Mouse (Mus musculus) liver, embryonic 14.5 days (tissue): ENCODE measurements around the gene Ubiad1. TPM values are rescaled to one million over a fixed set of nuclear protein-coding genes. Genes with fewer than 3 reads are reported as not detected.

ENCODE experiments used
- ATAC-seq: fragments of 200-750 bp; cut with Nextera tagmentation; 2 replicates; pipeline ENCODE4 v1.8.0; 2017; ENCODE audit warnings: moderate number of reproducible peaks, mild to moderate bottlenecking, moderate library complexity; ENCODE audit not compliant: insufficient read depth
- DNase-seq, 3 experiments: peaks; one replicate each; pipeline ENCODE4 v3.0.0-alpha.2; 2012 to 2013; ENCODE audit warnings: low read depth in 3 of 3, low spot score in 3 of 3
- H3K27ac ChIP-seq: fragments of 300-500 bp; sonication (generic); 2 replicates; pipeline ENCODE4 v1.5.1; 2014; ENCODE audit warnings: moderate library complexity, mild to moderate bottlenecking, control low read depth, inconsistent platforms
- H3K27me3 ChIP-seq: fragments of 300-500 bp; sonication (generic); 2 replicates; pipeline ENCODE4 v1.6.1; 2014; ENCODE audit warnings: mild to moderate bottlenecking, low read length, moderate library complexity; ENCODE audit not compliant: control insufficient read depth, insufficient read depth
- H3K36me3 ChIP-seq: fragments of 300-500 bp; sonication (generic); replicated peaks from 2 replicates; pipeline ENCODE4 v1.6.1; 2014; ENCODE audit warnings: low read depth; ENCODE audit not compliant: control insufficient read depth, insufficient read depth
- H3K4me1 ChIP-seq, 2 experiments: fragments of 200-500 bp in 1 of 2; fragments of 300-500 bp in 1 of 2; sonication (generic) in 1 of 2; replicated peaks; 2 replicates each; pipeline ENCODE4 v1.6.1; 2012 to 2014; ENCODE audit warnings: antibody characterized with exemption in 1 of 2, inconsistent platforms in 1 of 2, low read length in 1 of 2; ENCODE audit not compliant: control insufficient read depth in 2 of 2, insufficient read depth in 2 of 2
- H3K4me2 ChIP-seq: fragments of 300-500 bp; sonication (generic); 2 replicates; pipeline ENCODE4 v1.6.1; 2014; ENCODE audit warnings: low read depth, mild to moderate bottlenecking, control low read depth, moderate library complexity
- H3K4me3 ChIP-seq, 2 experiments: fragments of 200-500 bp in 1 of 2; fragments of 300-500 bp in 1 of 2; sonication (generic) in 1 of 2; 2 replicates each; pipeline ENCODE4 v1.5.1; 2012 to 2014; ENCODE audit warnings: low read depth in 2 of 2, low read length in 2 of 2, mild to moderate bottlenecking in 2 of 2, control low read depth in 1 of 2, inconsistent platforms in 1 of 2, moderate library complexity in 1 of 2; ENCODE audit not compliant: insufficient read depth in 1 of 2
- H3K9ac ChIP-seq: fragments of 300-500 bp; sonication (generic); replicated peaks from 2 replicates; pipeline ENCODE4 v1.6.1; 2014; ENCODE audit warnings: mild to moderate bottlenecking, control low read depth, moderate library complexity
- H3K9me3 ChIP-seq: fragments of 300-500 bp; sonication (generic); 2 replicates; pipeline ENCODE4 v1.6.1; 2016; ENCODE audit warnings: low read length, mixed read lengths; ENCODE audit not compliant: control insufficient read depth
- CTCF ChIP-seq: IDR thresholded peaks from 2 replicates; pipeline ENCODE4 v1.5.1; 2016; ENCODE audit warnings: antibody characterized with exemption, low read depth, control low read depth
- EP300 ChIP-seq: IDR thresholded peaks from 2 replicates; pipeline ENCODE4 v1.6.1; 2016; ENCODE audit warnings: antibody characterized with exemption, low read depth
- WGBS: fragments of 180-500 bp; shearing (Covaris S2); extraction: QIAGEN DNeasy Blood & Tissue Kit; methylation state at CpG from one replicate; pipeline ENCODE4 v1.1.7; 2014; ENCODE audit not compliant: insufficient replicate concordance; 5-methylcytosine and 5-hydroxymethylcytosine counted together
- polyA plus RNA-seq, 2 experiments: library from polyadenylated mRNA; depleted of rRNA in 1 of 2; stranded (reverse) in 1 of 2; unstranded in 1 of 2; fragments of >200 nt; fragmentation: Nextera tagmentation in 1 of 2; extraction: Ambion mirVana in 1 of 2; gene quantifications; 2 replicates each; pipeline versions ENCODE4 v1.2.1 to v1.2.3; 2012 to 2014

Gene Ubiad1
- polyA plus RNA-seq, 2 experiments: 6.0 to 7.3 TPM

DNA sequence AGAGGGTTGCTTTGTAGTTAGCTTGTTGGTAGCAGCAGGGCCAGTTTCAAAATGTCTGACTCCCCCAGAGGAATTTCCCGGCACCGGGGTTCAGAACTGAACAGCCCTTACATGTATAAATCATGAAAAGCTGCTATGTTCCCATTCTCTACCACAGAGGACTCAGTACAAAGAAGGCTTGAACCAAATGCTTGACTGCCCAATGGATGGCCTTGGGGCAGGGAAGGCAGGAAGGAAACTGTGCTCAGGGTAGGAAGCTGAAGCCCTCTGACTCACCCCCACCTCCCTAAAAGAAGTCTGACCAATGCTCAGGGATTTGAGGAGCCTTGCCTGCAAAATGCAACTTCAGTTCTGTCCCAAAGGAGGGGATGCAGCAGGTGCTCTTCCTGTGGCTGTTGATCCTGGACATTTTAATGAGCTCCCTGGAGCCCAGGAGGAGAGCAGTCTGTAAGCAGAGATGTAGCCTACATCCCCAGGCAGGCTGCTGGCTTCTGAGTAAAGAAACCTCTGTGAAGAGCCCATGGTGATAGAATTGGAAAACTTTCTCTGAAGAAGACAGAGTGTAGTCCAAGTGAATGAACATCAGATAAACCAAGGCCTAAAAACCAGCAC lies 37.1 kb upstream of the Ubiad1 start:
- Histone ChIP-seq H3K27ac (no peak overlapping the region), H3K4me1 (no peaks in the 10 kb centered on the region), H3K36me3 (peaks cover 14% of the 10 kb centered on the region), H3K9me3 (no peaks in the 10 kb centered on the region), H3K4me2 (no peak overlapping the region), H3K9ac (no peak overlapping the region), H3K4me3 (no peak overlapping the region), H3K27me3 (no peaks in the 10 kb centered on the region)
- DNase-seq: no peak
- no peak for TF ChIP-seq EP300
- TF ChIP-seq CTCF: no peak
- WGBS: 77% methylated on average over 2 of the region's 2 CpGs
- no peak for ATAC-seq

DNA sequence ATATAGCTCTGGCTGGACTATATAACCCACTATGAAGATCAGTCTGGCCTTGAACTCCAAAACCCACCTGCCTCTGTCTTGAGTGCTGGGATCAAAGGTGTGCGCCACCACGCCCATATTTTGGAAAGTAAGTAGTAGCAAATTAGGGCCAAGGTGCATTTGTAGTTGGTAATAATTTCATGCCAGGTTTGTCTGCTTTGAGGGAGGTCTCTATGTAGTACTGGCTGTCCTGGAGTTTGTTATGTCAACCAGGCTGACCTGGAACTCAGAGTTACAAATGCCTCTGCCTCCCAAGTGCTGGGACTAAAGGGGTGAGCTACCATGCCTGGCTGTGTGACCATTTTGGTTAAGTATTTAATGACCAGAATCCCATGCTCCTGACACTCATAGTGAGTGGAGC lies 35.7 kb upstream of the Ubiad1 start:
- no peak overlapping the region for H3K27ac ChIP-seq
- no peaks in the 10 kb centered on the region for H3K27me3 ChIP-seq
- ATAC-seq (no peak), DNase-seq (no peak)
- H3K4me1 ChIP-seq: no peaks in the 10 kb centered on the region
- WGBS: 80% methylated on average over 2 of the region's 2 CpGs
- TF ChIP-seq EP300 (no peak), CTCF (no peak)
- peaks cover 7% of the 10 kb centered on the region for H3K36me3 ChIP-seq
- no peak overlapping the region for H3K9ac ChIP-seq
- no peak overlapping the region for H3K4me2 ChIP-seq
- H3K9me3 ChIP-seq: no peaks in the 10 kb centered on the region
- H3K4me3 ChIP-seq: no peak overlapping the region

DNA sequence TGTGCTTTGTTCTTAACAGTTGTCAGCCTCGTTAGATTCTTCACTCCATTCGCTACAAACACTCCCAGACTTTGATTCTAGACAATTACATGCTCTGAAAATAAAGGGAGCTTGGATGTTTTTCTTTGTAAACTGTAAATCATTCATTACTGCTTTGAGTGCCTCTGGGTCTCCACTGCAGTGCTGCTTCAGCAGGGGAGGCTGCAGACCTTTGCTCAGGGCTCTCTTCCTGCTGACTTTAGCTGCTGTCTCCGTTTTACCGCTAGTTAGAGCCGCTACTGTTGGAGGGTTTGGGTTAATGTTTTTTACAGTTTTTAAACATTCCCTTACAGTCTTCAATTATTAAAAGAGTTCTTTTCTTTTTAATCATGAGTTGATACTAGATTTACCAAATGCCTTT lies 28.9 kb upstream of the Ubiad1 start:
- Histone ChIP-seq H3K27me3 (no peaks in the 10 kb centered on the region), H3K9ac (no peak overlapping the region), H3K27ac (no peak overlapping the region), H3K36me3 (peaks cover 27% of the 10 kb centered on the region), H3K9me3 (no peaks in the 10 kb centered on the region), H3K4me3 (no peak overlapping the region), H3K4me1 (no peaks in the 10 kb centered on the region; a peak in 1 of 4 replicates), H3K4me2 (no peak overlapping the region)
- TF ChIP-seq EP300 (no peak), CTCF (no peak)
- DNase-seq (no peak), ATAC-seq (no peak)
- 78% methylated on average over 5 of the region's 5 CpGs for WGBS

DNA sequence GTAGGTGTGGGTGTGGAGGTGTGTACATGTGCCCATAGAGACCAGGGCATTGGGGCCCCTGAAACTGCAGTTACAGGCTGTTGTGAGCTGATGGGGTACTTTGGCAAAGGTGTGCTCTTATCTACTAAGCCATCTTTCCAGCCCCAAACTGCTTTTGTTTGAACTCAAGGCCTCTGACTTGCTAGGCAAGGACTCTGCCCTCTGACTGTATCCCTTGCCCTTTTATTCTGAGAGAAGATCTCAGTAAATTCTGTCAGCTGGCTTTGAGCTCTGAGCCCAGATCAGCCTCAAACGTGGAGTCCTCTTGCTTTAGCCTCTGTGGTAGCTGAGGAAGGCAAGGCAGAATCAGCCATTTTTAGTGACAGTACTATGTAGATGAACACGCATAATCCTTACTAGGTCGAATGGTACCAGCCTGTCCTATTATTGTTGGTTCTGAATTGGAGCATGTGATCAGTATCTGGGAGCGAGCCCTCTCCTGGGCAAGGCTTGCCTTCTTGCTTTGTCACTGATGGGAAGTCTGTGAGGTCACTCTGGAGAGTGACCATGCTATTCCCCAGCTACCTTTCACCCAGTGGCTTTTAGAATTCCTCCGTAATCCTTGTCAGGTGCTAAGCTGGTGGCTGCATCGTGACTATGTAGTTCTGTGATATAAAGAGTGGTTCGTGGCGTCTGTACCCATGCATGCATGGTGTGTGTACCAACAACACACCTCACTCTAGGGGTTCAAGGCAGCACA lies 28.0 kb upstream of the Ubiad1 start:
- TF ChIP-seq CTCF: no peak
- no peak for TF ChIP-seq EP300
- Histone ChIP-seq H3K27ac (no peak overlapping the region), H3K9me3 (no peaks in the 10 kb centered on the region), H3K9ac (no peak overlapping the region), H3K36me3 (peaks cover 27% of the 10 kb centered on the region), H3K4me2 (no peak overlapping the region), H3K4me1 (no peaks in the 10 kb centered on the region; a peak in 1 of 4 replicates), H3K4me3 (no peak overlapping the region), H3K27me3 (no peaks in the 10 kb centered on the region)
- 79% methylated on average over 8 of the region's 8 CpGs for WGBS
- DNase-seq (no peak), ATAC-seq (no peak)

DNA sequence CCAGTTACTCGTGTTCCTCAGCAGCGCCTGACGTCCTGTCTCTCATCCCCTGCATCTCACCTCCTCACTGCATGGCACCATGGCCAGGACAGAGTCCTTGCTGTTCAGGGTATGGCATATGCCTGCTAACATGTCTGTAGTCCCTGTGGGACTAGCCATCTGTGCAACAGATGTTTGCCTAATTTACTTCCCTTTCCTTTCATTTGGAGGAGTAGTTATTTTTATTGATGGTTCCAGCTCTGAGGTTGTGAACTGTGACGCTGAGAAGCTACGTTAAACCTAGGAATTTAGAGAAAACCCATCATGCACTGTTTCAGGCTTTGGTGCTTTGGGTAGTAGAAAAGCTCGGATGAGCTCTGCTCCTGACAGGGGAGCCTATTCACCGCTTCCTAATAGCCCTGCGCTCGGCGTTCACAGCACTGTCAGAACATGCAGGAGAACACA lies 26.8 kb upstream of the Ubiad1 start:
- no peaks in the 10 kb centered on the region for H3K27me3 ChIP-seq
- H3K9ac ChIP-seq: no peak overlapping the region
- H3K9me3 ChIP-seq: no peaks in the 10 kb centered on the region
- H3K36me3 ChIP-seq: peaks cover 32% of the 10 kb centered on the region
- DNase-seq (no peak), ATAC-seq (no peak)
- H3K4me2 ChIP-seq: no peak overlapping the region
- H3K4me3 ChIP-seq: no peak overlapping the region
- 87% methylated on average over 10 of the region's 10 CpGs for WGBS
- TF ChIP-seq EP300 (no peak), CTCF (no peak)
- H3K27ac ChIP-seq: no peak overlapping the region
- H3K4me1 ChIP-seq: no peaks in the 10 kb centered on the region; a peak in 1 of 4 replicates
